7 mouse cellular contexts compared by ENCODE assay signal in the genomic region with DNA sequence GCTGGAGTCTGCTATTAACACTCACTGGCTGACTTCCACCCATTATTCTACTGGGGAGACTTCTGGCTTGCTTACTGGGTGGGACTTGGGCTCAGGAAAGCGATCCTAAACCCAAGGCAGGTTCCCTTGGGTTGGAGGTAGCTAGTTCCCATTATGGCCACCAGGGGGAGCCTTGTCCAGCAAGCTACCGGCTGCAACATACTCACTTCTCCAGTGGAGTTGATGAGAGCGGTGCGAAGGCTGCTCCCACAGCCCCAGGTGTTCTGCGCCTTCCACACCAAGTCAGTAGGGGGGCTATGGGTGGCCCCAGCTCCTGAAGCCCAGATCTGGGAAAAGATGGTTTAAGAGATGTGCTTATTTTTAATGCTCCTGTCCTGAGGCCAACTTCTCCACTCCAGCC. TPM values are rescaled to one million over a fixed set of nuclear protein-coding genes. Genes with fewer than 3 reads are reported as not detected.
DNase-seq lines count a peak whose midpoint lies in the region; ATAC-seq and TF ChIP-seq lines count a peak whose summit lies in the region.

No protein-coding gene starts in this region.

- ATAC-seq in embryonic facial prominence, embryonic 15.5 days (ENCODE audit: insufficient number of reproducible peaks, low FRiP score, low TSS enrichment, low read depth), result peak; percentile 30; the same call in 1 of the 2 replicates
- ATAC-seq in hematopoietic stem cell, adult 5-6 weeks (replicated peaks in 1 of 2; ENCODE audit: insufficient read depth in 1 of 2, low FRiP score in 2 of 2, low TSS enrichment in 1 of 2, low read depth in 1 of 2, poor library complexity in 2 of 2, severe bottlenecking in 2 of 2), result peak; percentile 70 to 72

- H3K4me2 ChIP-seq in embryonic facial prominence, embryonic 15.5 days (replicated peaks), result no peak overlapping the region

- no peaks in the 10 kb centered on the region for H3K36me3 ChIP-seq in ES-E14 (ENCODE audit: control insufficient read depth, insufficient read depth, low read length, poor library complexity, severe bottlenecking)
- H3K36me3 ChIP-seq in embryonic facial prominence, embryonic 15.5 days, result peaks cover 83% of the 10 kb centered on the region
- H3K36me3 ChIP-seq in megakaryocyte, embryonic 14.5 days (replicated peaks; ENCODE audit: low read length), result peaks cover 81% of the 10 kb centered on the region

- H3K27me3 ChIP-seq in embryonic facial prominence, embryonic 15.5 days, result no peaks in the 10 kb centered on the region
- H3K27me3 ChIP-seq in megakaryocyte, embryonic 14.5 days (replicated peaks), result peaks cover 54% of the 10 kb centered on the region

- H3K4me1 ChIP-seq in ES-E14 (ENCODE audit: control insufficient read depth in 2 of 2, insufficient read depth in 2 of 2, low read length in 2 of 2, poor library complexity in 1 of 2), result peaks cover 4 to 17% of the 10 kb centered on the region in 2 experiments; a peak in 2 of 4 replicates
- H3K4me1 ChIP-seq in embryonic facial prominence, embryonic 15.5 days, result peaks cover 42% of the 10 kb centered on the region
- peaks cover 67% of the 10 kb centered on the region for H3K4me1 ChIP-seq in megakaryocyte, embryonic 14.5 days

- peak; percentile 88 for DNase-seq in ES-E14 (ENCODE audit: low read depth, low spot score)
- peak; percentile 44 to 61 for DNase-seq in adrenal gland, postnatal 4 days (ENCODE audit: low spot score in 2 of 2)
- DNase-seq in layer of hippocampus, postnatal 36 days, result peak; percentile 58 to 64
- peak; percentile 81 for DNase-seq in right cerebral cortex, postnatal 14 days

- no peak overlapping the region for H3K4me3 ChIP-seq in ES-E14 (ENCODE audit: insufficient read depth in 1 of 2, low read depth in 1 of 2, low read length in 2 of 2, poor library complexity in 1 of 2, severe bottlenecking in 1 of 2)
- H3K4me3 ChIP-seq in embryonic facial prominence, embryonic 15.5 days (replicated peaks), result no peak overlapping the region
- peak overlapping the region; percentile 4 for H3K4me3 ChIP-seq in megakaryocyte, embryonic 14.5 days (replicated peaks)

- H3K9me3 ChIP-seq in ES-E14 (ENCODE audit: control insufficient read depth, insufficient read depth, low read depth, low read length), result no peaks in the 10 kb centered on the region
- no peaks in the 10 kb centered on the region for H3K9me3 ChIP-seq in embryonic facial prominence, embryonic 15.5 days (replicated peaks)
- no peaks in the 10 kb centered on the region for H3K9me3 ChIP-seq in megakaryocyte, embryonic 14.5 days

- in situ Hi-C loops in ES-E14 (cut with MboI; ENCODE audit: low sequenced_read_pairs in 2 of 2, unreplicated experiment in 2 of 2), result no loop called here

- no peak overlapping the region for H3K9ac ChIP-seq in ES-E14 (ENCODE audit: insufficient read depth, low read depth, low read length, poor library complexity, severe bottlenecking)
- H3K9ac ChIP-seq in embryonic facial prominence, embryonic 15.5 days, result no peak overlapping the region

- no peak overlapping the region for H3K27ac ChIP-seq in ES-E14 (ENCODE audit: insufficient read depth, low read depth, low read length, poor library complexity, severe bottlenecking)
- H3K27ac ChIP-seq in embryonic facial prominence, embryonic 15.5 days (replicated peaks), result no peak overlapping the region

- WGBS in embryonic facial prominence, embryonic 15.5 days, result 11% methylated on average over 5 of the region's 5 CpGs

TF ChIP-seq in ES-E14, 5 proteins besides CTCF, POLR2A, EP300 and RAD21:
- TF ChIP-seq ZC3H11A (IDR thresholded peaks at IDR 0.05; ENCODE audit: borderline replicate concordance, low read depth, low read length) (peak; percentile 47; the same call in 1 of the 2 replicates), MAFK (IDR thresholded peaks at IDR 0.05; ENCODE audit: insufficient read depth, low read depth, low read length) (no peak), HCFC1 (IDR thresholded peaks at IDR 0.05; ENCODE audit: borderline replicate concordance, insufficient read depth, low read length) (no peak), CHD2 (IDR thresholded peaks at IDR 0.05; ENCODE audit: low read depth, low read length) (no peak)

RNA-seq across cellular contexts. Expression of a gene that starts 22.6 kb away (rescaled TPM):
- 8.8 and 10.1 TPM in 2 replicates for total RNA-seq in ES-E14 (2012; rRNA removed)
- 10 to 100 TPM; 11.5 to 15.5 TPM for total RNA-seq in adrenal gland, postnatal 4 days (2021)
- 18.5 and 21.9 TPM in 2 replicates for polyA plus RNA-seq in embryonic facial prominence, embryonic 15.5 days (2015; fragmentation: Nextera tagmentation; extraction: Ambion mirVana)
- 4.3 and 18.6 TPM in 2 replicates for total RNA-seq in hematopoietic stem cell, adult 5-6 weeks (2017)
- total RNA-seq in layer of hippocampus, postnatal 36 days (2021), result 10 to 100 TPM; 34.1 to 36.8 TPM
- 8.4 and 26.0 TPM in 2 replicates for polyA plus RNA-seq in megakaryocyte, embryonic 14.5 days (2012; ENCODE audit: insufficient read depth, low replicate concordance)

RNA-seq across cellular contexts. Expression of a gene that starts 26.1 kb away (rescaled TPM):
- total RNA-seq in ES-E14 (2012; rRNA removed), result 80.1 and 121 TPM in 2 replicates
- total RNA-seq in adrenal gland, postnatal 4 days (2021), result 100 to 1,000 TPM; 109 to 113 TPM
- 625 and 678 TPM in 2 replicates for polyA plus RNA-seq in embryonic facial prominence, embryonic 15.5 days (2015; fragmentation: Nextera tagmentation; extraction: Ambion mirVana)
- total RNA-seq in hematopoietic stem cell, adult 5-6 weeks (2017), result 7.1 and 21.5 TPM in 2 replicates
- total RNA-seq in layer of hippocampus, postnatal 36 days (2021), result 10 to 100 TPM; 32.6 to 34.3 TPM
- polyA plus RNA-seq in megakaryocyte, embryonic 14.5 days (2012; ENCODE audit: insufficient read depth, low replicate concordance), result 607 and 1,158 TPM in 2 replicates

RNA-seq across cellular contexts. Expression of a gene that starts 48.6 kb away (rescaled TPM):
- total RNA-seq in ES-E14 (2012; rRNA removed), result 24.9 and 29.8 TPM in 2 replicates
- 10 to 100 TPM; 11.2 to 16.1 TPM for total RNA-seq in adrenal gland, postnatal 4 days (2021)
- polyA plus RNA-seq in embryonic facial prominence, embryonic 15.5 days (2015; fragmentation: Nextera tagmentation; extraction: Ambion mirVana), result 22.5 and 22.8 TPM in 2 replicates
- total RNA-seq in hematopoietic stem cell, adult 5-6 weeks (2017), result 17.8 and 18.9 TPM in 2 replicates
- total RNA-seq in layer of hippocampus, postnatal 36 days (2021), result 1 to 10 TPM; 4.0 to 4.4 TPM
- 0.83 and 1.6 TPM in 2 replicates for polyA plus RNA-seq in megakaryocyte, embryonic 14.5 days (2012; ENCODE audit: insufficient read depth, low replicate concordance)

RNA-seq across cellular contexts. Expression of a gene that starts 58.7 kb away (rescaled TPM):
- total RNA-seq in ES-E14 (2012; rRNA removed), result 13.6 and 17.1 TPM in 2 replicates
- total RNA-seq in adrenal gland, postnatal 4 days (2021), result 10 to 100 TPM; 34.9 to 35.7 TPM
- 16.3 and 17.9 TPM in 2 replicates for polyA plus RNA-seq in embryonic facial prominence, embryonic 15.5 days (2015; fragmentation: Nextera tagmentation; extraction: Ambion mirVana)
- total RNA-seq in hematopoietic stem cell, adult 5-6 weeks (2017), result 11.5 and 15.6 TPM in 2 replicates
- total RNA-seq in layer of hippocampus, postnatal 36 days (2021), result 10 to 100 TPM; 68.6 to 69.1 TPM
- 6.7 and 7.2 TPM in 2 replicates for polyA plus RNA-seq in megakaryocyte, embryonic 14.5 days (2012; ENCODE audit: insufficient read depth, low replicate concordance)
